Mouse (Mus musculus) thymus, adult 2 months (tissue): ENCODE data around the gene Tead3. TPM values are rescaled to one million over a fixed set of nuclear protein-coding genes. Genes with fewer than 3 reads are reported as not detected.
"Not testable (repeated sequence)": the region's sequence is repeated elsewhere in the genome, so short reads cannot be mapped to it uniquely, and the experiment has no call there.

Experiments
- DNase-seq: peaks from one replicate; pipeline ENCODE4 v3.0.0; 2021
- H3K27ac ChIP-seq: fragments of 200-500 bp; 2 replicates; pipeline ENCODE4 v1.5.1; 2012; ENCODE audit warnings: low read length, control low read depth; ENCODE audit not compliant: control insufficient read depth, insufficient read depth
- H3K27me3 ChIP-seq: fragments of 200-500 bp; 2 replicates; pipeline ENCODE4 v1.6.1; 2012; ENCODE audit warnings: mild to moderate bottlenecking, low read length, moderate library complexity, mixed read lengths; ENCODE audit not compliant: control insufficient read depth, insufficient read depth
- H3K36me3 ChIP-seq: fragments of 200-500 bp; 2 replicates; pipeline ENCODE4 v1.6.1; 2012; ENCODE audit warnings: mild to moderate bottlenecking, low read length, moderate library complexity; ENCODE audit not compliant: control insufficient read depth, insufficient read depth
- H3K4me1 ChIP-seq: fragments of 200-500 bp; replicated peaks from 2 replicates; pipeline ENCODE4 v1.6.1; 2012; ENCODE audit warnings: low read length; ENCODE audit not compliant: control insufficient read depth, insufficient read depth
- H3K4me3 ChIP-seq: fragments of 200-500 bp; 2 replicates; pipeline ENCODE4 v1.5.1; 2012; ENCODE audit warnings: mild to moderate bottlenecking, low read length, control low read depth, moderate library complexity; ENCODE audit not compliant: control insufficient read depth, insufficient read depth
- CTCF ChIP-seq: fragments of 200-500 bp; IDR thresholded peaks from 2 replicates; pipeline ENCODE4 v1.5.1; 2012; ENCODE audit warnings: mild to moderate bottlenecking, control low read depth, low read length, moderate library complexity, borderline replicate concordance; ENCODE audit not compliant: control insufficient read depth, poor library complexity, insufficient read depth; ENCODE audit errors: extremely low read depth
- POLR2A ChIP-seq: fragments of 200-500 bp; IDR thresholded peaks from 2 replicates; pipeline ENCODE4 v1.6.1; 2012; ENCODE audit warnings: mild to moderate bottlenecking, low read length, control low read depth, moderate library complexity; ENCODE audit not compliant: control insufficient read depth, poor library complexity, insufficient read depth; ENCODE audit errors: extremely low read depth
- WGBS: fragments of 180-500 bp; shearing (Covaris S2); methylation state at CpG from one replicate; pipeline ENCODE4 v1.1.7; 2018; 5-methylcytosine and 5-hydroxymethylcytosine counted together
- polyA plus RNA-seq: library from polyadenylated mRNA; depleted of rRNA; stranded (reverse); fragments of >200 nt; gene quantifications from 2 replicates; pipeline ENCODE4 v1.2.3, GENCODE M21; 2012

Tead3 gene
- polyA plus RNA-seq, 1 experiment: 11.6 TPM

DNA sequence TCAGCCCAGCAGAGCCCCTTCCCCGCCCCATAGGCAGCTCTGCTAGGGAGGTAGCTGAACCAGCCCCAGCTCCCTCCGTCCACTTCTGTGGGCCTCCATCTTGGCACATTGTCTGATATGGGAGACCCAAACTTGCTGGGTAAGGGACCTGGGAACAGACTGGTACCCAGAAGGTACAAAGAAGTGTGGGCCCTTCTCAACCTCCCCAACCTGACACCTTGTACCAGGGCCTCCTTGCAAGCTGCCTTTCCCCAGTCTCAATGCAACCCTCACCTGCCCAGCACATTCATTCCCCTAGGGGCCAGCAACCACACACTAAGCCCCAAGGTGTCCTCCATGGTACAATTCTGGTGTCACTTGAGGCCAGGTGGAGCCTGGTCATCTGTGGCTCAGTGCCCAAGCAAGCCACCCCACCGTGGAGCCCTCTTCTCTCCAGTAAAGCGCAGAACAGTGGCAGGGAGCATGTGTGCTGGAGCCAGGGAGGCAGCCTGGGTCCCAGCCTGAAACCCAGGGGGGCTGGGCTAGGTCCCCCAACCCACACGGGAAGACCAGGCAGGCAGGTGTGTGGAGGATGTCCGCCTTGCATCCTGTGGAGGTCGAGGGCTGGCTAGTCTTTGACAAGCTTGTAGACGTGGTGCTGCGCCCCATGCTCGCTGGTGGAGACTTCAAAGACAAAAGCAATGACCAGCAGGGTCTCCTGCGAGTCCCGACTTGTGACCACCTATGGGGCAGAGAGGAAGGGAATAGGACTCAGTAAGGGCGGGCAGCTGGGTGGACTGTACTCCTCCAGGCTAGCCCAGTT lies 18.3 kb downstream of the Tead3 start:
- WGBS: 59% methylated on average over 13 of the region's 13 CpGs
- H3K36me3 ChIP-seq: peaks cover 21% of the 10 kb centered on the region
- no peak for DNase-seq
- peaks cover 32% of the 10 kb centered on the region for H3K4me1 ChIP-seq
- no peak for TF ChIP-seq POLR2A
- no peak for TF ChIP-seq CTCF
- no peaks in the 10 kb centered on the region for H3K27me3 ChIP-seq
- no peak overlapping the region for H3K4me3 ChIP-seq
- H3K27ac ChIP-seq: no peak overlapping the region

DNA sequence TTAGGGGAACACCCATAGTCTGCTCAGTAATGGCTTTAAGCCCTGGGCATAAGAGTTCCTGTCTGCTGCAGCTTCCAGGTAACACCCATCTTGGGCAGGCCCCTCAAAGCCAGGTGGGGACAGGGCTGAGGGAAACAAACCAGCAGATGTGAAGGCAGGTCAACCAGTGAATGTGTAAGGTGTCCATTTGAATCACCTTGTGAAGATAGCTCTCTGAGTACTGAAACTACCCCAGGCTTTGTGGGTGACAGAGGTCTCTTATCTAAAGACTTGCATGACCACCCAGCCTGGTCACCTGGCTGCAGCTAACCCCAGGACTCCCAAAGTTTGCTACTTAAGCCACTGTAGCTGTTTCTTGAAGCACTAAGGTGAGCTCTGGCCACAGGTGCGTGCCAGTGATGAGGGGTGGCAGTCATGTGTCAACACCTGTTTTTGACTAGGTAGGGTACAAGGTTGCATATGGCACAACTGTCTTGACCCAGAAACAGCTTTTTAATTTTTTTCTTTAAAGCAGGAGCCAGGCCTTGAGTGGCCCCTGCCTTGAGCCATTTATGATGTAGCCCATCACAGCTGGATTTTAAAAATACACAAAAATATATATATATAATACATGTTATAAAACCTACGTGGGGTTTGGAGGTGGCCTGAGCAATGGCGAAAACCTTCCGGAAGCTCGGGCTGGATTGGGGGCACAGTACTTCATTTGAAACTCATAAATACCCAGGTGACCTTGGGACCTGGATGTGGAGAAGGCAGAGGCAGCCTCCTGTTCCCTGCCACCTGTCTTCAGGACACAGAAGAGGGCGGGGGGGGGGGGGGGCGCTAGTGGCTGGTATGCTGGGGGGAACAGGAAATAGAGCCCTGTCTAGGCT lies 19.1 kb downstream of the Tead3 start:
- Histone ChIP-seq H3K4me3 (no peak overlapping the region), H3K27ac (no peak overlapping the region), H3K4me1 (peaks cover 29% of the 10 kb centered on the region), H3K36me3 (peaks cover 21% of the 10 kb centered on the region), H3K27me3 (no peaks in the 10 kb centered on the region)
- DNase-seq: no peak
- TF ChIP-seq CTCF (no peak), POLR2A (no peak)
- WGBS: 71% methylated on average over 7 of the region's 7 CpGs

DNA sequence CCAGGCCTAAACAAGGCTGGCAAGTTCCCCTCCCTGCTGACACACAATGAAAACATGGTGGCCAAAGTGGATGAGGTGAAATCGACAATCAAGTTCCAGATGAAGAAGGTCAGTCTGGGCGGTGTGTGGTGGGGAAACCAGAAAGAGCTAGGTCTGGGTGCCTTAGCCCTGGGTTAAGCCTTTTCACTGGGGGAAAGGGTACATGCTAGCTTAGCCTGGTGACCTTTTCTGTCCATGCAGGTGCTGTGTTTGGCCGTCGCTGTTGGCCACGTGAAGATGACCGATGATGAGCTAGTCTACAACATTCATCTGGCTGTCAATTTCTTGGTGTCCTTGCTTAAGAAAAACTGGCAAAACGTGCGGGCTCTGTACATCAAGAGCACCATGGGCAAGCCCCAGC lies 20.0 kb downstream of the Tead3 start:
- H3K4me3 ChIP-seq, DNase-seq, H3K27me3 ChIP-seq, H3K27ac ChIP-seq: not testable (repeated sequence)
- Histone ChIP-seq H3K36me3 (peaks cover 21% of the 10 kb centered on the region), H3K4me1 (peaks cover 25% of the 10 kb centered on the region)
- 93% methylated on average over 8 of the region's 8 CpGs for WGBS

DNA sequence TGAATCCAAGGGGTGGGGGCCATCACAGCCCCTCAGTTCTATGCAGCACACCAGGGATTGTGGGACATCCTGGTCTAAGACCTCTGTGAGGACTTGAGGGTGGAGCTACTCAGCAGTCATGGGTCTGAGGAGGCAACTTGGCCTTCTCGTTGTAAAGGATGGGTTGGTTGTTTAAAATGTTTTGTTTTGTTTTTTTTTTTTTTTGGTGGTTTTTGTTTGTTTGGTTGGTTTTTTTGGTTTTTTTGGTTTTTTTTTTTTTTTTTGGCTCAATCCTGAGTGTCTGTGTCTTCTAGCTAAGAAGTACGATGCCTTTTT lies 20.4 kb downstream of the Tead3 start:
- Histone ChIP-seq H3K36me3 (peaks cover 21% of the 10 kb centered on the region), H3K27me3 (no peaks in the 10 kb centered on the region), H3K4me1 (peaks cover 25% of the 10 kb centered on the region), H3K27ac (no peak overlapping the region), H3K4me3 (no peak overlapping the region)
- TF ChIP-seq CTCF: no peak
- no peak for TF ChIP-seq POLR2A
- WGBS: 63% methylated on average over 2 of the region's 2 CpGs
- no peak for DNase-seq

DNA sequence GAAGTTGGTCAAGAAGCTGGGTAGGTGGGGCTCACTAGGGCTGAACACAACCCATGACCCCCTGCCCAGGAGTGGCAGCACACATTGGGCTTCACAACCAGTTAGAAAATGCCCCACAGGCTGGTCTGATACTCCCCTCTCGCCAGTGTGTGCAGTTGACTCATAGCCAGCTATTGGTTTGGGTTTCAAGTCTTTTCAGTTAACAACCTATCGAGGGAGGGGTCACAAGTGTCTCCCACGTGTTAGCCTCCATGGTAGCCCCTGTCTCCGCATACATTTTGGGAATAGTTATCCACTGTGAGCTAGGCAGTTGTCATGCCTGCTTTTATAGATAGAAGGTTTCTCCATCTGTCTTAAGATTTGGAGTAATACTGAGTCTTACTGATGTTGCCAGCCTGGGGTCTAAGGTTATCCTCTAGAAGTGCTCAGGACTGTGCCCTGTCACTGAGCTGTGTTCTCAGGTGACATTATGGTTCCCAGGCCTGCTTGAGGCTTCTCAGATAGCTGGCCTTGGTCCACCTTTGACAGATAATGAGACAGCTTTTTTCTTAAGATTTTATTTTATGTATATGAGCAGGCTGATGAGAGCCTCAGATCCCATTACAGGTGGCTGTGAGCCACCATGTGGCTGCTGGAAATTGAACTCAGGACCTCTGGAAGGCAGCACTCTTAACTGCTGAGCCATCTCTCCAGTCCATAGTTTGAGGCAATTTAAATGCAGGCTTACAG lies 20.9 kb downstream of the Tead3 start:
- Histone ChIP-seq H3K27me3 (no peaks in the 10 kb centered on the region), H3K4me3 (peak overlapping the region; percentile 77), H3K27ac (peak overlapping the region; percentile 30), H3K36me3 (peaks cover 21% of the 10 kb centered on the region), H3K4me1 (peaks cover 25% of the 10 kb centered on the region)
- DNase-seq: no peak
- 23% methylated on average over 4 of the region's 4 CpGs for WGBS
- TF ChIP-seq CTCF (no peak), POLR2A (no peak)

DNA sequence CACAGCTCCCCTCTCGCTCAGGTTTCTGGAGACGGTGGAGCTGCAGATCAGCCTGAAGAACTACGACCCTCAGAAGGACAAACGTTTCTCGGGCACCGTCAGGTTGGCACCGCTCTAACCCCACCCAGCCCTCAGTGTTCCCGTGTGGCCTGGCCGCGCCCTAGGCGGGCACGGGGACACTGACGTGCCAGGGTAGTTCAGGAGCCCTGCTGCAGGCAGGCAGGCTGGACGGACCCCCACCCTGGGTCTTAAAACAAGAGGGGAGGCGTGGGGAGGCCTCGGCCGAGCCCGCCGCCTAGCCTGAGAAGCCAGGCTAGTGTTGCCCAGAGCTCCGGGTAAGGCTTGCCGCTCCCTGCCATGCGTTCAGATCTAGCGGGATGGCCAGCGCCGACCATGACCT lies 21.7 kb downstream of the Tead3 start:
- TF ChIP-seq POLR2A: no peak
- TF ChIP-seq CTCF: peak; percentile 31; the same call in 1 of the 2 replicates
- peaks cover 25% of the 10 kb centered on the region for H3K4me1 ChIP-seq
- under 1% methylated on average over 25 of the region's 25 CpGs for WGBS

More for the DNA sequence above, 21.7 kb downstream of the Tead3 start:
- Histone ChIP-seq H3K27ac (peak overlapping the region; percentile 64), H3K4me3 (peak overlapping the region; percentile 77), H3K27me3 (no peaks in the 10 kb centered on the region), H3K36me3 (peaks cover 21% of the 10 kb centered on the region)
- DNase-seq: no peak
